Mouse (Mus musculus) adrenal gland, adult (tissue): ENCODE measurements at regions not wholly inside any gene's neighbourhood (a gene's known extent, or its start where the extent isn't known, plus 50 kb on each side); places are given as distances from the start of the nearest gene placed in this dataset.

Experiments
- DNase-seq, 2 experiments: peaks; one replicate each; pipeline ENCODE4 v3.0.0; 2022 to 2023; ENCODE audit warnings: low spot score in 1 of 2; ENCODE audit not compliant: inconsistent age in 2 of 2

DNA sequence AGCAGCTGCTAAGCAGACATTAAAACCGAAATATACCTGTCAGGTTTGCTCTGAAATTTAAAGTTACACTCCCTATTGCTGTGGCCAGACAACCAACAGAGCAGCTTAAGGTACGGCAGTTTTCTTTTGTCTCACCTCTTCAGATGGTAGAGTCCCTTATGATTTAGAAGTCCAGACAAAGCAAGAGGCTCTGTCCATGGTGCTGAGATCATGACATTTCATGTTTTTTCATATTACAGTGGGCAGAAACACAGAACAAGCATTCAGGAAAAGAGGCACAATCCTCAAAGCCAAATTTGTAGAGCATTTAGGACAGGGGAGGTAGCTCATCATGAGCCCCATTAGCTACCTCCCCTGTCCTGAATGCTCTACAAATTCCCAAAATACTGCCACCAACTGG lies 620.0 kb downstream of the Dnah5 start:
- peak in 1 of 2 experiments; percentile 19 for DNase-seq

DNA sequence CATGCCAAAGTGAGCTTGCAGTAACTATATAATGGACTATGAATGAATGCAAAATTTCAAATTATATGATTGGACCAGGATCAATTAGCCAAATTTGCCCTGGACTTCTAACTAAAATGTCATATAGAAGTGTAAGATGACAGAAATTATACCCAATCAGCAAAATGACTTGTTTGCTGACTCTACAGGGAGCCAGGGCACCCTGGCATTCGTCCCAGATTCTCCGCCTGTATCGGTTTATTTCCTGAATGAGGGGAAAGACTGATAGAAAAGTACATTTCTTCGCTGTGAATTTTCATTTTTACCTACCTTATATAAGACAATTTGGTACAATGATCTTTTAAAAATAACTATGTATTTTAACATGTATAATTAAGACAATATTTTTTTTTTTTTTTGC lies 631.3 kb downstream of the Dnah5 start:
- DNase-seq, result no peak

- no peak for DNase-seq
Observed at GRCm38 (mm10) chr15:28840322-28840721, 636.8 kb downstream of the Dnah5 start.

GRCm38 (mm10) chr15:28856419-28856818 lies 652.9 kb downstream of the Dnah5 start:
- DNase-seq, result no peak

GRCm38 (mm10) chr15:28858176-28858575 lies 654.6 kb downstream of the Dnah5 start:
- DNase-seq, result no peak

- DNase-seq, result no peak
Observed at GRCm38 (mm10) chr15:28864101-28864500, 660.5 kb downstream of the Dnah5 start.

DNA sequence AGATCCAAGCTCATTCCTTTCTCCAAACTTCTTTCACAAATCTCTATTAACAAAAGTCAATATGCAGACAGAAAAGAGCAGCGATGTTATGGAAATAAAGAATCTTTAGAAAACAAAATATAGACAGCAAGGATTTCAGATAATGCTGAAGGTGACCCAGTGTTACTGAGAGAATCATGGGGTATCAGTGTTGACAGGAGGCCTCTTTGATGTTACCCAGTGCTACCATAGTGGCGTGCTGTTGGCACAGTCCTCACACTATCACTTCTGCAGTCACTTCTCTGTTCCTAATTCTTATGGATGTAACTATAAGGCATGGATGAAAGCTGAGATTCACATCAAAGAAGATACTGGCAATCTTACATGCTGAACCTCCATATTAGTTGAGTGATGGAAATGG lies 661.4 kb downstream of the Dnah5 start:
- no peak for DNase-seq

GRCm38 (mm10) chr15:28873001-28873400 lies 669.4 kb downstream of the Dnah5 start:
- DNase-seq, result no peak

- no peak for DNase-seq
Observed at GRCm38 (mm10) chr15:28896248-28896808, 692.8 kb downstream of the Dnah5 start.

- DNase-seq, result no peak
Observed at GRCm38 (mm10) chr15:28922437-28922836, 718.9 kb downstream of the Dnah5 start.

DNA sequence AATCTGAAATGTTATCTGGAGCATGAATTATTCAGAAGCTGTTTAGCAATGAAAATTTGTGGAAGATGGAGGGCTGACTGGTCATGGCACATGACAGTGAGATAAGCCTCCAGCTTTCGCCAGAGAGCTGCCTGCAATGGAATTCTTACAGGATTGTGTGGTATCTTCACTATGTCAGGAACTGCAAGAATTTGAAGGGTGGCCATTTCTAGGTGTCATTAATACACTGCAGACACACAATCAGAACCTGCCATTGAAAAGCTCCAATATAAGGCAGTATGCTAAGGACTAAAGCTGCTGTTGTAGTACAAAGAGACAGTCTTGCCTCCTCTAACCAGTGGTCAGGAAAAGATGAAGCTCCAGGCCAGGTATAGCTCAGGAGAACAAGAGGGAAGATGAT lies 744.7 kb downstream of the Dnah5 start:
- no peak for DNase-seq
